Mouse (Mus musculus) T-helper 1 cell (primary cell): ENCODE data around the gene Ncoa5.

ENCODE experiments used
- in situ Hi-C: fragments of 300-600 bp; cut with MboI, MseI; formaldehyde crosslinking; loops from one replicate; pipeline ENCODE4 v1.15.1; 2025; ENCODE audit warnings: high pct_unique_total_duplicates

The Ncoa5 gene

GRCm38 (mm10) chr2:165050826-165051548, 16.3 kb upstream of the Ncoa5 start:
- in situ Hi-C loops, result no loop called here

- in situ Hi-C loops, result no loop called here
Measured at GRCm38 (mm10) chr2:165049044-165049443, 14.4 kb upstream of the Ncoa5 start.

GRCm38 (mm10) chr2:165043729-165044128, 9.1 kb upstream of the Ncoa5 start:
- in situ Hi-C loops, result no loop called here

- in situ Hi-C loops, result no loop called here
Measured at GRCm38 (mm10) chr2:165043090-165043636, 8.5 kb upstream of the Ncoa5 start.

- in situ Hi-C loops, result no loop called here
Measured at GRCm38 (mm10) chr2:165042126-165042525, 7.5 kb upstream of the Ncoa5 start.

- in situ Hi-C loops, result no loop called here
Measured at GRCm38 (mm10) chr2:165037415-165037814, 2.7 kb upstream of the Ncoa5 start.

GRCm38 (mm10) chr2:165035058-165035431, 378 bp upstream of the Ncoa5 start:
- in situ Hi-C loops, result no loop called here

- in situ Hi-C loops, result no loop called here
Measured at GRCm38 (mm10) chr2:165033306-165033705, 1.4 kb downstream of the Ncoa5 start.

GRCm38 (mm10) chr2:165032533-165032932, 2.1 kb downstream of the Ncoa5 start:
- in situ Hi-C loops, result no loop called here

GRCm38 (mm10) chr2:165027163-165027562, 7.5 kb downstream of the Ncoa5 start:
- in situ Hi-C loops, result no loop called here

- in situ Hi-C loops, result no loop called here
Measured at GRCm38 (mm10) chr2:165020490-165020889, 14.2 kb downstream of the Ncoa5 start.

- in situ Hi-C loops, result loop anchor here (10.0 kb wide), 2 partner anchors 890 to 1870 kb away; no protein-coding TSS in a partner anchor
Measured at GRCm38 (mm10) chr2:165014935-165015334, 19.7 kb downstream of the Ncoa5 start.

GRCm38 (mm10) chr2:165010351-165010750, 24.3 kb downstream of the Ncoa5 start:
- in situ Hi-C loops, result loop anchor here (10.0 kb wide), 2 partner anchors 886 to 1874 kb away; no protein-coding TSS in a partner anchor

GRCm38 (mm10) chr2:165009581-165009980, 25.1 kb downstream of the Ncoa5 start:
- in situ Hi-C loops, result no loop called here

- in situ Hi-C loops, result no loop called here
Measured at GRCm38 (mm10) chr2:165009161-165009560, 25.5 kb downstream of the Ncoa5 start.

GRCm38 (mm10) chr2:165007986-165008385, 26.7 kb downstream of the Ncoa5 start:
- in situ Hi-C loops, result no loop called here

- in situ Hi-C loops, result no loop called here
Measured at GRCm38 (mm10) chr2:165006813-165007212, 27.9 kb downstream of the Ncoa5 start.

GRCm38 (mm10) chr2:165004237-165004636, 30.4 kb downstream of the Ncoa5 start:
- in situ Hi-C loops, result no loop called here

- in situ Hi-C loops, result no loop called here
Measured at GRCm38 (mm10) chr2:165003108-165003507, 31.6 kb downstream of the Ncoa5 start.

- in situ Hi-C loops, result no loop called here
Measured at GRCm38 (mm10) chr2:165001958-165002357, 32.7 kb downstream of the Ncoa5 start.

- in situ Hi-C loops, result no loop called here
Measured at GRCm38 (mm10) chr2:164997721-164998428, 36.8 kb downstream of the Ncoa5 start.

GRCm38 (mm10) chr2:164996848-164997720, 37.6 kb downstream of the Ncoa5 start:
- in situ Hi-C loops, result no loop called here
